Mouse (Mus musculus) embryonic facial prominence, embryonic 15.5 days (tissue): ENCODE measurements around the gene H2-DMb2. TPM values are rescaled to one million over a fixed set of nuclear protein-coding genes. Genes with fewer than 3 reads are reported as not detected.

Experiments used
- ATAC-seq: fragments of 200-750 bp; cut with Nextera tagmentation; 2 replicates; pipeline ENCODE4 v1.8.0; 2017; ENCODE audit warnings: low read depth, moderate TSS enrichment; ENCODE audit not compliant: insufficient number of reproducible peaks, low FRiP score, low TSS enrichment
- H3K27ac ChIP-seq: fragments of 300-500 bp; sonication (generic); replicated peaks from 2 replicates; pipeline ENCODE4 v1.5.1; 2015; ENCODE audit warnings: mild to moderate bottlenecking, inconsistent platforms
- H3K27me3 ChIP-seq: fragments of 300-500 bp; sonication (generic); 2 replicates; pipeline ENCODE4 v1.6.1; 2015; ENCODE audit warnings: inconsistent platforms
- H3K36me3 ChIP-seq: fragments of 300-500 bp; sonication (generic); 2 replicates; pipeline ENCODE4 v1.6.1; 2015; ENCODE audit warnings: mild to moderate bottlenecking, inconsistent platforms
- H3K4me1 ChIP-seq: fragments of 300-500 bp; sonication (generic); 2 replicates; pipeline ENCODE4 v1.6.1; 2015; ENCODE audit warnings: inconsistent platforms
- H3K4me2 ChIP-seq: fragments of 300-500 bp; sonication (generic); replicated peaks from 2 replicates; pipeline ENCODE4 v1.6.1; 2015; ENCODE audit warnings: mild to moderate bottlenecking, inconsistent platforms
- H3K4me3 ChIP-seq: fragments of 300-500 bp; sonication (generic); replicated peaks from 2 replicates; pipeline ENCODE4 v1.5.1; 2015; ENCODE audit warnings: mild to moderate bottlenecking, inconsistent platforms
- H3K9ac ChIP-seq: fragments of 300-500 bp; sonication (generic); 2 replicates; pipeline ENCODE4 v1.6.1; 2015; ENCODE audit warnings: inconsistent platforms
- H3K9me3 ChIP-seq: fragments of 300-500 bp; sonication (generic); replicated peaks from 2 replicates; pipeline ENCODE4 v1.6.1; 2016; ENCODE audit warnings: inconsistent platforms
- WGBS: fragments of 180-500 bp; shearing (Covaris S2); methylation state at CpG from one replicate; pipeline ENCODE4 v1.1.7; 2015; 5-methylcytosine and 5-hydroxymethylcytosine counted together
- polyA plus RNA-seq: library from polyadenylated mRNA; unstranded; fragments of >200 nt; fragmentation: Nextera tagmentation; extraction: Ambion mirVana; gene quantifications from 2 replicates; pipeline ENCODE4 v1.2.1, GENCODE M21; 2015

Gene H2-DMb2
- polyA plus RNA-seq, 1 experiment from 2014 or later = 0.61 TPM

GRCm38 (mm10) chr17:34127475-34127874, 15.6 kb upstream of the H2-DMb2 start:
- no peaks in the 10 kb centered on the region for H3K9me3 ChIP-seq
- ATAC-seq = no peak
- H3K4me3 ChIP-seq = no peak overlapping the region
- WGBS = 25% methylated on average over 6 of the region's 6 CpGs
- H3K36me3 ChIP-seq = no peaks in the 10 kb centered on the region
- peaks cover 47% of the 10 kb centered on the region for H3K4me1 ChIP-seq
- H3K27me3 ChIP-seq = no peaks in the 10 kb centered on the region
- H3K4me2 ChIP-seq = no peak overlapping the region
- no peak overlapping the region for H3K27ac ChIP-seq
- H3K9ac ChIP-seq = no peak overlapping the region

GRCm38 (mm10) chr17:34128264-34128937, 14.7 kb upstream of the H2-DMb2 start:
- H3K9ac ChIP-seq = no peak overlapping the region; the same call in 1 of the 2 replicates
- no peaks in the 10 kb centered on the region for H3K36me3 ChIP-seq
- peaks cover 47% of the 10 kb centered on the region for H3K4me1 ChIP-seq
- H3K9me3 ChIP-seq = no peaks in the 10 kb centered on the region
- ATAC-seq = no peak
- H3K27me3 ChIP-seq = no peaks in the 10 kb centered on the region
- peak overlapping the region; percentile 32 for H3K4me2 ChIP-seq
- H3K4me3 ChIP-seq = peak overlapping the region; percentile 13; the same call in 1 of the 2 replicates
- 26% methylated on average over 13 of the region's 13 CpGs for WGBS
- H3K27ac ChIP-seq = no peak overlapping the region

DNA sequence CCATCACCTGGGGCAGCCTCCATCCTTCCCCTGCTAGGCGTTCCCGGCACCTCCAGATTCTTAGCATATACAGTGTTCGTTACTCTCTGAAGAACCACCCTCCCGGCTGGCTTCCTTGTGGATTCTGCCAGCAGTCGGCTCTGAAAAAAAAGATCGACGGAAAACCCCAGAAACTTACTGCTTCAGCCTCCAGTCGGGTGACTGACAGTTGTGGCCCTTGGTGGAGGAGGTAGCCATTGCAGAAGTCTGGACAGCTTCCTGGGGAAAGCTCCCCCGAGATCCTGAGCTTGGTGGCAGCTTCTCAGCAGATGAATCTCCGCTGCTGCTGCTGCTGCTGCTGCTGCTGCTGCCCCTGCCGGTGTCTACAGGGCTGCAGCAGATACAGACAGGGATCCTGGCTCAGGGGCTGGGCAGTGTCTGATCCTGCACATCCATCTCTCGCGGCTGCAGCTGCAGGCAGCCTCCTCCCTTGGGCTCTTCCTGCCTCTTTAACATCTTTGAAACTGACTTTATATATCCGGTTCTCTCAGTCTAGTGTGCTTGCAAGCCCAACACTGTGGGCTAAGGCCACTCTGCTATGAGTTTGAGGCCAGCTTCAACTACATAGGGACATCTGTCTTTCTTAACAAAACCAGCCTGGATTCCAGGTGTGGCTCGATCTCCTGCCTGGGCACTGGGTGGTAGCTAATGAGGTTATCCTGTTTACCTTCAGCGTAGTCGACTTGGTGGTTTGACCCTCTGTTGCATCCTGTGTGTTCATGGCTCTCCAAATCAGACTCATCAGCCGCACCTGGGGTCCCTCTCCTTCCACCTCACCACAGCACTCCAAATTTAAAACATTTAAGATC, 13.9 kb upstream of the H2-DMb2 start:
- Histone ChIP-seq H3K36me3 (no peaks in the 10 kb centered on the region), H3K9ac (no peak overlapping the region; the same call in 1 of the 2 replicates), H3K9me3 (no peaks in the 10 kb centered on the region), H3K4me2 (peak overlapping the region; percentile 32), H3K27ac (no peak overlapping the region), H3K4me1 (peaks cover 40% of the 10 kb centered on the region), H3K4me3 (peak overlapping the region; percentile 13; the same call in 1 of the 2 replicates), H3K27me3 (no peaks in the 10 kb centered on the region)
- no peak for ATAC-seq
- 15% methylated on average over 18 of the region's 18 CpGs for WGBS

DNA sequence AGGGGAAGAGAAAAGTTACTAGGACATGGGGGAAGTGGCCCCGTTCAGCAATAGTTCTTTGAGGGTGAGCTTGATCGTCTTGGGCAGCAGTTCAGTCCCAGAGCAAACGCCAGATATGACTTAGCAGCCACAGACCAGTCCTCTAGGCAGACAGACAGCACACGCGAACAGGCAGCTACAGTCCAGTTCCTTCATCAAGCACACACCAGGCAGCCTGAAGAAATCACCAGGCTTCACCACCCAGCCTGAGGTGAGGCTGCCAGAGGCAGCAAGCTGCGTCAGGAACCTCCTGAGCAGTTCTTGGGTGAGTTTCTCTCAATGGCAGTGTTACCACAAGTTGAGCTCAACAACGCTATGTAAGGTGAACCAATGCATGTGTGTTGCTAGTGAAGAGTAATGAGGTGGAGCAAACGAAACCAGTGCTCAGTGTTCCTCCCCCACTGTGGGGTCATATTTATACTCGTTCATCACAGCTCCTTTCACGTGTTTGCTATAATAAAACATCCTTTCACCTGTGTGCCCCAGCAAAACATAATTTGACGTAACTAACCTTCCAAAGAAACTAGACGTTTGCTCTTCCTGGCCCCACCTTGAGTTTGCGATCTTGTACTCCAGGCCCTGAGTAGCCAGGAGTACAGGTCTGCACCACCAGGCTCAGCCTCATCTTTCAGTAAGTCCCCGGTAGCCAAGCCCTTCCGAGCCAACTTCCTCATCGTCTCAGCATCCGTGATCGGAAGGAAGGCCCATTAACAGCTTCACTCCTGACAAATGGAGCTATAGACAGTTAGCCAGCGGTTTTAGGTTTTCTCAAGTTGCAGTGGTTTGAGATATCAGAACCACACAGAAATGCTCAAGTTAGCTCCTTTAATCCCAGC, 12.8 kb upstream of the H2-DMb2 start:
- WGBS = 78% methylated on average over 19 of the region's 19 CpGs
- Histone ChIP-seq H3K9ac (no peak overlapping the region), H3K4me1 (peaks cover 33% of the 10 kb centered on the region), H3K4me2 (no peak overlapping the region), H3K27ac (no peak overlapping the region), H3K36me3 (no peaks in the 10 kb centered on the region), H3K4me3 (no peak overlapping the region), H3K9me3 (no peaks in the 10 kb centered on the region), H3K27me3 (no peaks in the 10 kb centered on the region)
- no peak for ATAC-seq

DNA sequence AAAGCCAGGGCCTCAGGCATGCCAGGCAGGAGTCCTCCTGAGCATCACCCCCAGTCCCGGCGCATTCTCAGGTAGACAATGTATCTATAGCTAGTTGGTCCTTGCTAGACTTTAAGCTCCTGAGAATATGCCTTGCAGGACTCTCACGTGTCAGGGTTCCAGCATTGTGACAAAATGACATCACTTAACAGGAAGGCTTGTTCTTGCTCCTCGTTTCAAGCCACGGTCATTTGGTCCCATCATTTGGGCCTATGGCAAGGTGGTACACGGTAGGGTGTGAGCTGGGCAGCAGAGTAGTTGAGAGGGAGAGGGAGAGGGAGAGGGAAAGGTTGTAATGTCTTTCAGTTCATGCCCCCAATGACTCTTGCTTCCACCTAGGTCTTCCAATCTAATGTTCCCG, 11.2 kb upstream of the H2-DMb2 start:
- Histone ChIP-seq H3K4me1 (peaks cover 34% of the 10 kb centered on the region), H3K4me3 (no peak overlapping the region), H3K36me3 (no peaks in the 10 kb centered on the region), H3K4me2 (no peak overlapping the region), H3K27ac (no peak overlapping the region), H3K27me3 (peaks cover 7% of the 10 kb centered on the region; the same call in 1 of the 2 replicates), H3K9me3 (no peaks in the 10 kb centered on the region), H3K9ac (no peak overlapping the region)
- WGBS = 64% methylated on average over 7 of the region's 7 CpGs
- ATAC-seq = no peak

DNA sequence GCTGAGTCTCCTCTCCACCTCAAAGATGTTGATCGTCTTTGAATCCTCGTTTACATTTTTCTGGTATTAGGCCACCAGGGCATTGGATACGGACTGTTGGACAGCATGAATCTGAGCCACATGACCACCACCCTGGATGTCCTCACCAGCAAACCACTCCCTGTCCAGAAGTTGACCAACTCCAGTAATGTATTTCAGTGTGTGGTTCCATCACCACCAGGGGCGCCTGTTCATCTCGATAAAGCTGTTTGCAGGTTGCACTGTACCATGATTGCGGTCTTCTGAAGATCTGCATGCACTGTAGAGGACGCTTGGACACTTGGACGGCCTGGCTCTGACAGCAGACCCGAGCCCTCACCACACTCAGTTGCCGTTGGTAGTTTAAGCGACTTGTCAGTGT, 9.8 kb upstream of the H2-DMb2 start:
- no peak for ATAC-seq
- whole genome bisulfite sequencing = 80% methylated on average over 11 of the region's 11 CpGs
- no peaks in the 10 kb centered on the region for H3K9me3 ChIP-seq
- H3K27ac ChIP-seq = no peak overlapping the region
- H3K4me3 ChIP-seq = no peak overlapping the region
- peaks cover 16% of the 10 kb centered on the region for H3K27me3 ChIP-seq
- no peaks in the 10 kb centered on the region for H3K36me3 ChIP-seq
- no peak overlapping the region for H3K9ac ChIP-seq
- peaks cover 20% of the 10 kb centered on the region for H3K4me1 ChIP-seq
- no peak overlapping the region for H3K4me2 ChIP-seq

DNA sequence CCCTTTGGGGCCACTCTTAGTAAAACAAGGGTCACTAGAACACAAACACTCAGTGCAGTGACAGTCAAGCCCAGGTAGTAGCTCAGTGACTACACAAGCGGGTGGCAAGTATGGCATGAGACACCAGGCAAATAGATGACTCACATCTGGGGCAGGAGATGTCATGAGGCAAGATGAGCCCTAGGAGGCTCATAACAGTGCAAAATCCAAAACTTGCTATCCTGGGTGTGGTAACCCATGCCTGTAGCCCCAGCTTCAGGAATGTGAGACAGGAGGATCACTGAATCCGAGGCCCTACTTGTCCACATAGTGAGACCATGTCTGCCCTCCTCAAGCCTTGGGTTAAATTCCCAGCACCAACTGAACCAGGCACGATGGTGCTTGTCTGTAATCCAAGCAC, 8.7 kb upstream of the H2-DMb2 start:
- no peak overlapping the region for H3K27ac ChIP-seq
- no peaks in the 10 kb centered on the region for H3K9me3 ChIP-seq
- H3K27me3 ChIP-seq = peaks cover 22% of the 10 kb centered on the region
- H3K4me2 ChIP-seq = no peak overlapping the region
- H3K4me1 ChIP-seq = peaks cover 13% of the 10 kb centered on the region
- H3K9ac ChIP-seq = no peak overlapping the region
- no peak for ATAC-seq
- WGBS = 87% methylated on average over 3 of the region's 3 CpGs
- H3K36me3 ChIP-seq = no peaks in the 10 kb centered on the region
- no peak overlapping the region for H3K4me3 ChIP-seq

DNA sequence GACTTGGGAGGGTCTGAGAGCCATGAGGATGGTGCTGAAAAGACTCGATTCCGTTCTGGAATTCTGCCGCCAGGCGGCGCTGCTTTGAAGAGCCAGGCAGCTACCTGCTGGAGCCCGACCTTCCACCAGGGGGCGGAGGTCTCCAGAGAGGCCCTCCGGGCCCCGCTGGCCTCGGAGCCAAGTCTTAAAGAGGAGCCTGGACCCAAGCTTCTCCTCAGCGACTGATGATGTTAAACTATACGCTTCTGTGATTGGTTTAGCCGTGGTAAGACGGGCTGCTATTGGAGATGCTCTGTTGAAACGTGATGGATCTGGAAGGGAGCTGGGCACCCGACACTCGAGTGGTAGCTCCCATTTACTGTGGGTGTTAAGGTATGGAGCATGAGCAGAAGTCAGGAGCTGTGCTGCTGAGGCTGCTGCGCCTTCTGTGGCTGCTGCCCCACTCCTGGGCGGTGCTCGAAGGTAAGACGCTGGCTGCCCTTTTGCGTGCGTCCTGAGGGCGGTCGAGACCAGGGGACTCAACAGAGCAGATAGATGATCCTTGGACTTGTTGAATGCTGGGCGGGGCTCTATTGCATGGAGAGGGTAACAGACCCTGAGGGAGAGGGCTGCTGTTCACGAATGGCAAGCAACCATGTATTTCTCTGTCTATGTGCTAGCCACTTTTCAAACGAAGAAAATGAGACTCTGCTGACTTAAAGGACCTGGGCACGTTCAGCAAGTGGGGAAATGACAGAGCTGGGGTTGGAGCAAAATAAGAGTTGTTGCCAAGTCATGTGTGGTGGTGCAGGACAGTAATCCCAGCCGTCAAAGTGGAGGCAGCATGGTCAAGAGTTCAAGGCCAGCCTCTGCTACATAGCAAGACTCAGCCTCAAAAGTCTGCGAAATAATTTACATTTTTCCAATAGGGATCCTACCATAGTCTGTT, 7.5 kb upstream of the H2-DMb2 start:
- H3K4me1 ChIP-seq = peaks cover 20% of the 10 kb centered on the region
- no peaks in the 10 kb centered on the region for H3K9me3 ChIP-seq
- H3K27me3 ChIP-seq = peaks cover 33% of the 10 kb centered on the region
- peak overlapping the region; percentile 43 for H3K4me3 ChIP-seq
- peak overlapping the region; percentile 26; the same call in 1 of the 2 replicates for H3K9ac ChIP-seq
- H3K36me3 ChIP-seq = no peaks in the 10 kb centered on the region
- peak overlapping the region; percentile 88 for H3K4me2 ChIP-seq
- ATAC-seq = peak; percentile 96
- no peak overlapping the region for H3K27ac ChIP-seq
- 5% methylated on average over 31 of the region's 31 CpGs for WGBS

DNA sequence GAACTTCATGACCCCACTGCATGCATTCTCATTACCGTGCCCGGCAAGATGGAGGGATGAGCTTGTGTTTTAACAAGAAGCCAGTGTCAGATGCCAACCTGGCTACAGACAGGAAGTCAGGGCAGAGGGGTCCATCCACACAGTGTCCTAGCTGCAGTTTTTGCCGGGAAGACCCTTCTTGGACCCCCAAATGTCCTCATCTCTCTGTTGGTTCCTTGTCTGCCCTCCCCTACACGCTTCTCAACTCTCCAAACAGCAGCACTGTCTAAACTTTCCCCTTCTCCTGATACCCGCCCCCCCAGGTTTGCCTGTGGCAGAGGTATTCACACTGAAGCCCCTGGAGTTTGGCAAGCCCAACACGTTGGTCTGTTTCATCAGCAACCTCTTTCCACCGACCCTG, 5.5 kb upstream of the H2-DMb2 start:
- Histone ChIP-seq H3K4me2 (no peak overlapping the region), H3K27ac (no peak overlapping the region), H3K36me3 (no peaks in the 10 kb centered on the region), H3K27me3 (peaks cover 33% of the 10 kb centered on the region), H3K9me3 (no peaks in the 10 kb centered on the region), H3K9ac (no peak overlapping the region), H3K4me3 (no peak overlapping the region), H3K4me1 (peaks cover 22% of the 10 kb centered on the region)
- 75% methylated on average over 7 of the region's 7 CpGs for WGBS
- ATAC-seq = no peak

DNA sequence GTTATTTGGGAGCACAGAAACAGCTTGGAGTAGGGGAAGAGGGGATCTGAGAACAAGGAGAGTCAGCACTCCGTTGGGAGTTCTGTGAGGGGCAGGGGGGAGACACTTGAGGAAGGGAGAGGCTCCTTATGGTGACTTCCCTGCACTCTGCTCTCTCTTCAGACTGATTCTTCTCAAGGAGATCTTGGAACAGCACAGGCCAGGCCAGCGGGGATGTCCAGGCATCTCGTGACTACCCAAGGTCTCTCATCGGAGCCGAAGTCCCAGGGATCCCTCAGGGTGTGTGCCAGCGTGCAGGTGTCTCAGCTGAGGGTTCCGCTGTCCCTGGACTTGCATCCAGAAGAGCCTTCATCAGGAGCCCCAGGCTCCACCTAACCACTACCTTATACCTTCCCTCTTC, 4.5 kb upstream of the H2-DMb2 start:
- no peak overlapping the region for H3K9ac ChIP-seq
- H3K36me3 ChIP-seq = no peaks in the 10 kb centered on the region
- ATAC-seq = no peak
- H3K4me2 ChIP-seq = peak overlapping the region; percentile 57; the same call in 1 of the 2 replicates
- H3K4me1 ChIP-seq = peaks cover 28% of the 10 kb centered on the region
- H3K4me3 ChIP-seq = no peak overlapping the region
- WGBS = 67% methylated on average over 7 of the region's 7 CpGs
- no peaks in the 10 kb centered on the region for H3K9me3 ChIP-seq
- peaks cover 33% of the 10 kb centered on the region for H3K27me3 ChIP-seq
- no peak overlapping the region for H3K27ac ChIP-seq
